Mouse (Mus musculus) heart, postnatal 0 days (tissue): Measurements from ENCODE around the gene Phactr2. TPM values are rescaled to one million over a fixed set of nuclear protein-coding genes. Genes with fewer than 3 reads are reported as not detected.

Experiments used
- ATAC-seq: fragments of 200-750 bp; cut with Nextera tagmentation; 2 replicates; pipeline ENCODE4 v1.8.0; 2017; ENCODE audit warnings: low read depth, moderate number of reproducible peaks, moderate library complexity; ENCODE audit not compliant: insufficient read depth
- DNase-seq: peaks from one replicate; pipeline ENCODE4 v3.0.0-alpha.2; 2016; ENCODE audit warnings: low spot score
- H3K27ac ChIP-seq: fragments of 300-500 bp; sonication (generic); 2 replicates; pipeline ENCODE4 v1.5.1; 2014; ENCODE audit warnings: low read depth, mild to moderate bottlenecking
- H3K27me3 ChIP-seq: fragments of 300-500 bp; sonication (generic); 2 replicates; pipeline ENCODE4 v1.6.1; 2014; ENCODE audit warnings: low read length, mixed read lengths; ENCODE audit not compliant: control insufficient read depth, insufficient read depth
- H3K36me3 ChIP-seq: fragments of 300-500 bp; sonication (generic); replicated peaks from 2 replicates; pipeline ENCODE4 v1.6.1; 2014; ENCODE audit warnings: low read length, mixed read lengths; ENCODE audit not compliant: control insufficient read depth, insufficient read depth
- H3K4me1 ChIP-seq: fragments of 300-500 bp; sonication (generic); 2 replicates; pipeline ENCODE4 v1.6.1; 2014; ENCODE audit warnings: antibody characterized with exemption; ENCODE audit not compliant: control insufficient read depth, insufficient read depth
- H3K4me2 ChIP-seq: fragments of 300-500 bp; sonication (generic); 2 replicates; pipeline ENCODE4 v1.6.1; 2014; ENCODE audit warnings: low read depth, mild to moderate bottlenecking, low read length, moderate library complexity
- H3K4me3 ChIP-seq: fragments of 300-500 bp; sonication (generic); 2 replicates; pipeline ENCODE4 v1.5.1; 2014; ENCODE audit warnings: low read depth, low read length
- H3K9ac ChIP-seq: fragments of 300-500 bp; sonication (generic); replicated peaks from 2 replicates; pipeline ENCODE4 v1.6.1; 2014; ENCODE audit warnings: low read depth, low read length, mixed read lengths
- H3K9me3 ChIP-seq: fragments of 300-500 bp; sonication (generic); replicated peaks from 2 replicates; pipeline ENCODE4 v1.6.1; 2016; ENCODE audit warnings: low read length; ENCODE audit not compliant: control insufficient read depth
- CTCF ChIP-seq: IDR thresholded peaks from 2 replicates; pipeline ENCODE4 v1.5.1; 2016; ENCODE audit warnings: antibody characterized with exemption, control low read depth, low read depth
- EP300 ChIP-seq: IDR thresholded peaks from 2 replicates; pipeline ENCODE4 v1.6.1; 2016; ENCODE audit warnings: antibody characterized with exemption, low read depth
- WGBS: fragments of 180-500 bp; shearing (Covaris S2); extraction: QIAGEN DNeasy Blood & Tissue Kit; methylation state at CpG from one replicate; pipeline ENCODE4 v1.1.7; 2014; 5-methylcytosine and 5-hydroxymethylcytosine counted together
- polyA plus RNA-seq: library from polyadenylated mRNA; unstranded; fragments of >200 nt; fragmentation: Nextera tagmentation; extraction: Ambion mirVana; gene quantifications from 2 replicates; pipeline ENCODE4 v1.2.1, GENCODE M21; 2015
- total RNA-seq: library from RNA; depleted of rRNA; stranded (reverse); fragments of >200 nt; gene quantifications from 2 replicates; pipeline ENCODE4 v1.2.3, GENCODE M21; 2014; ENCODE audit warnings: low replicate concordance

The Phactr2 gene
- total and polyA plus RNA-seq, 2 experiments from 2014 or later = 39.6 to 51.1 TPM

GRCm38 (mm10) chr10:13326149-13326873, 147.9 kb downstream of the Phactr2 start:
- peaks cover 45% of the 10 kb centered on the region for H3K4me1 ChIP-seq
- TF ChIP-seq CTCF = no peak
- no peak for TF ChIP-seq EP300
- H3K9me3 ChIP-seq = no peaks in the 10 kb centered on the region
- ATAC-seq (no peak), DNase-seq (no peak)
- no peaks in the 10 kb centered on the region for H3K27me3 ChIP-seq
- H3K9ac ChIP-seq = no peak overlapping the region
- 57% methylated on average over 14 of the region's 14 CpGs for WGBS
- no peak overlapping the region for H3K4me3 ChIP-seq
- peak overlapping the region; percentile 30 for H3K27ac ChIP-seq
- no peak overlapping the region for H3K4me2 ChIP-seq
- H3K36me3 ChIP-seq = no peaks in the 10 kb centered on the region

GRCm38 (mm10) chr10:13323806-13324411, 150.3 kb downstream of the Phactr2 start:
- H3K9ac ChIP-seq = peak overlapping the region; percentile 94
- H3K4me3 ChIP-seq = peak overlapping the region; percentile 87
- TF ChIP-seq CTCF = no peak
- no peak for TF ChIP-seq EP300
- H3K4me1 ChIP-seq = peaks cover 59% of the 10 kb centered on the region
- peak overlapping the region; percentile 97 for H3K27ac ChIP-seq
- no peaks in the 10 kb centered on the region for H3K9me3 ChIP-seq
- peak; percentile 92 for ATAC-seq
- no peaks in the 10 kb centered on the region for H3K36me3 ChIP-seq
- no peaks in the 10 kb centered on the region for H3K27me3 ChIP-seq
- peak; percentile 83 for DNase-seq
- WGBS = under 1% methylated on average over 53 of the region's 62 CpGs
- peak overlapping the region; percentile 63 for H3K4me2 ChIP-seq

DNA sequence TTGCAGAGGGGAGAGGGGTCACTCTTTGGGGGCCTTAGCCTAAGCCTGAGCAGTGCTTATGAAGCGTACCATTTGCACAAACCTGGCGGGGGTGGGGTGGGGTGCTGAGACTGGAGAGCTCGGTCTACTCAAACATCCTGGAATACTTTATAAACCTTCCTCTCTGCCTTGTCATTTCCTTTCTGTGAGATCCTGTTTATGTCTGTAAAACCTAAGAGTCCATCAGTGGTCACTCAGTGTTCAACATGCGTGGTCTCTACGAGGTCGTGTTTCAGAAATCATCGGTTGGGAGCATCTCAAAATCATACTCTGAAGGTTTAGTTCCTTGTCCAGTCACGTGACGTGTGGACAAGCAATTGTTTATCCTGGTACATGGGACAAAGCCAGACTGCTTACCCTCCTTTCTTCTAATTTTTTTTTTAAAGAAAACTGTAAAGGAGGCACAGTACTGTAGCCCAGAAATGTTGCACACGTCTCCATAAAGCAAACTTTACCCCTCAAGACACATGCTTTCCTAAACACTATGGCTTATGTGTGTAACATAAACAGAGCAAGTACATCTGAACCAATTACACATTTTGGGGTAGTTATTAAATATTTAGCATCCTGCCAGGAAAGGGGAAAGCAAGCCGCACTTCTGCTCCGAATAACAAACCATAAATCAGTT, 150.9 kb downstream of the Phactr2 start:
- Histone ChIP-seq H3K9ac (peak overlapping the region; percentile 94), H3K36me3 (no peaks in the 10 kb centered on the region), H3K9me3 (no peaks in the 10 kb centered on the region), H3K27ac (peak overlapping the region; percentile 97), H3K4me1 (peaks cover 56% of the 10 kb centered on the region), H3K4me3 (peak overlapping the region; percentile 87), H3K4me2 (peak overlapping the region; percentile 63), H3K27me3 (no peaks in the 10 kb centered on the region)
- peak; percentile 58 for DNase-seq
- WGBS = under 1% methylated on average over 12 of the region's 12 CpGs
- TF ChIP-seq EP300 = no peak
- no peak for TF ChIP-seq CTCF
- ATAC-seq = peak; percentile 25; the same call in 1 of the 2 replicates

GRCm38 (mm10) chr10:13314999-13315398, 159.2 kb downstream of the Phactr2 start:
- H3K27ac ChIP-seq = peak overlapping the region; percentile 43
- peaks cover 32% of the 10 kb centered on the region for H3K4me1 ChIP-seq
- WGBS = 54% methylated on average over 5 of the region's 5 CpGs
- no peak overlapping the region for H3K4me2 ChIP-seq
- peak overlapping the region; percentile 10; the same call in 1 of the 2 replicates for H3K9ac ChIP-seq
- no peaks in the 10 kb centered on the region for H3K27me3 ChIP-seq
- no peaks in the 10 kb centered on the region for H3K36me3 ChIP-seq
- ATAC-seq (no peak), DNase-seq (no peak)
- TF ChIP-seq EP300 (no peak), CTCF (no peak)
- H3K4me3 ChIP-seq = no peak overlapping the region
- no peaks in the 10 kb centered on the region for H3K9me3 ChIP-seq

DNA sequence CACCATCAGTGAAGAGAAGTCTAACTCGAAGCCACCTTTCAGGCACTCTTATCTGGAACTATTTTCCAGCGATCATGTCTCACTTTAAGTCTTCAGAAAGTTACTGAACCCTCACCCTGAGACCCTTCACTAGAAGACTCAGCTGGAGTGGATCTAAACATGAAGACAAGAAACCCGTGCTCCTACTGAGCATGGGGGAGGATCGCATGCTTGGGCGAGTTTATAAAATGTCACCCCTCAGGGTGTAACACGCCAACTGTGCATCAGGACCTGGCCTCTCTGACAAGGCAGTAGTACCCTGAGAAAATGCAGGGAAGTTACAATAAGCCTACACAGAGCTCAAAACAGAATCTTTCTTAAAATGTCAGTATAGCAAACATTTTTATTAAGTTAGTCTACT, 161.6 kb downstream of the Phactr2 start:
- Histone ChIP-seq H3K4me2 (no peak overlapping the region), H3K4me3 (no peak overlapping the region), H3K36me3 (peaks cover 4% of the 10 kb centered on the region; the same call in 1 of the 2 replicates), H3K4me1 (peaks cover 23% of the 10 kb centered on the region), H3K27me3 (no peaks in the 10 kb centered on the region), H3K9ac (no peak overlapping the region), H3K9me3 (no peaks in the 10 kb centered on the region), H3K27ac (no peak overlapping the region; the same call in 1 of the 2 replicates)
- 55% methylated on average over 6 of the region's 6 CpGs for WGBS
- no peak for TF ChIP-seq CTCF
- TF ChIP-seq EP300 = no peak
- DNase-seq (no peak), ATAC-seq (no peak)
